Mouse (Mus musculus): ENCODE measurements around the gene Ddn. TPM values are rescaled to one million over a fixed set of nuclear protein-coding genes. Genes with fewer than 3 reads are reported as not detected.

The Ddn gene
- polyA plus RNA-seq, 1 experiment from 2014 or later, result 0.04 TPM

- Histone ChIP-seq H3K27me3 (no peaks in the 10 kb centered on the region), H3K9me3 (no peaks in the 10 kb centered on the region), H3K36me3 (peaks cover 100% of the 10 kb centered on the region), H3K4me2 (no peak overlapping the region), H3K4me3 (no peak overlapping the region), H3K9ac (no peak overlapping the region), H3K4me1 (no peaks in the 10 kb centered on the region), H3K27ac (no peak overlapping the region)
- 92% methylated on average over 30 of the region's 30 CpGs for WGBS
- no peak for ATAC-seq (ENCODE audit: borderline replicate concordance, extremely low read depth, low FRiP score, low TSS enrichment)
Observed at GRCm38 (mm10) chr15:98839671-98840585, 30.6 kb upstream of the Ddn start.

DNA sequence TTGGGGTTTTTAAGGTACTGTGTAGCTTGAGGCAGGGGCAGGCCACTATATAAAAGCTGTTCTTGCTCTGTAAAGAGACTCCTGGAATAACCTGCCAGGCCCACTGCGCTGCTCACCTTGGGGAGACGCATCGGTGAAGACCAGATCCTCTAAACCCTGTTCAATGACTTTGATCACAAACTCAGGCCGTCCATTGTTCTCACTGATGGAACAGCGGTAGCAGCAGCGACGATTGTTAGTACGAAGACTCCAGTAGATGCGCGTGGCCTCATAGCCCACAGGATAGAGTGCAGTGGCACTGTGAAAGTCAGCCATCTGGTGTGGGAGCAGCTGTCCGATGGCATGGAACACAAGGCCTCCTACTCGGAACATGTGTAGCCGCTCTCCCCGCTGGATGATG, 29.9 kb upstream of the Ddn start:
- Histone ChIP-seq H3K36me3 (peaks cover 100% of the 10 kb centered on the region), H3K9ac (no peak overlapping the region), H3K27ac (no peak overlapping the region), H3K27me3 (no peaks in the 10 kb centered on the region), H3K4me2 (no peak overlapping the region), H3K4me1 (no peaks in the 10 kb centered on the region), H3K4me3 (no peak overlapping the region), H3K9me3 (no peaks in the 10 kb centered on the region)
- WGBS, result 94% methylated on average over 14 of the region's 14 CpGs
- no peak for ATAC-seq (ENCODE audit: borderline replicate concordance, extremely low read depth, low FRiP score, low TSS enrichment)

DNA sequence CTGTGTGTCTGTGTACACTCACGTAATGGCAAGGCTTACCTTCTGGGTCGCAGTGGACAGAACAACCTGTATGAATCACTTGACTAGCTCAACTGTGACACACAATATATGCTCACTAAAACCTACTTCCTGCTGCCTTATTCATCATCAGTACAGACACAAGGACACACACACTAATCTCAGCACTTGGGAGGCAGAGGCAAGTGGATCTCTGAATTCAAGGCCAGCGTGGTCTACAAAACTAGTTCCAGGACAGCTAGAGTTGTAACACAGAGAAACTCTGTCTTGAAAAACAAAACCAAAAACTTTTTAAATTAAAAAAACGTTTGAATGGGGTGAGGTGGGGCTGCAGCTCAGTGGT, 28.4 kb upstream of the Ddn start:
- no peaks in the 10 kb centered on the region for H3K9me3 ChIP-seq
- H3K36me3 ChIP-seq, result peaks cover 98% of the 10 kb centered on the region
- H3K4me2 ChIP-seq, result no peak overlapping the region
- H3K27ac ChIP-seq, result no peak overlapping the region
- 73% methylated on average over 4 of the region's 4 CpGs for WGBS
- H3K9ac ChIP-seq, result no peak overlapping the region
- H3K4me3 ChIP-seq, result no peak overlapping the region
- H3K27me3 ChIP-seq, result no peaks in the 10 kb centered on the region
- no peak for ATAC-seq (ENCODE audit: borderline replicate concordance, extremely low read depth, low FRiP score, low TSS enrichment)
- 0 out of 2 replicates have a peak, but pooled peaks cover under 1% of the 10 kb centered on the region for H3K4me1 ChIP-seq

GRCm38 (mm10) chr15:98837006-98837742, 27.9 kb upstream of the Ddn start:
- 91% methylated on average over 21 of the region's 21 CpGs for WGBS
- Histone ChIP-seq H3K27me3 (no peaks in the 10 kb centered on the region), H3K9me3 (no peaks in the 10 kb centered on the region), H3K36me3 (peaks cover 92% of the 10 kb centered on the region), H3K4me2 (no peak overlapping the region), H3K9ac (no peak overlapping the region), H3K4me1 (0 out of 2 replicates have a peak, but pooled peaks cover 4% of the 10 kb centered on the region), H3K4me3 (no peak overlapping the region), H3K27ac (no peak overlapping the region)
- ATAC-seq (ENCODE audit: borderline replicate concordance, extremely low read depth, low FRiP score, low TSS enrichment), result no peak

- no peak overlapping the region for H3K27ac ChIP-seq
- no peak for ATAC-seq (ENCODE audit: borderline replicate concordance, extremely low read depth, low FRiP score, low TSS enrichment)
Observed at GRCm38 (mm10) chr15:98835291-98835690, 26.0 kb upstream of the Ddn start.

GRCm38 (mm10) chr15:98834059-98834458, 24.8 kb upstream of the Ddn start:
- H3K36me3 ChIP-seq, result peaks cover 61% of the 10 kb centered on the region
- H3K27me3 ChIP-seq, result no peaks in the 10 kb centered on the region
- H3K4me2 ChIP-seq, result no peak overlapping the region
- no peaks in the 10 kb centered on the region for H3K9me3 ChIP-seq
- no peak for ATAC-seq (ENCODE audit: borderline replicate concordance, extremely low read depth, low FRiP score, low TSS enrichment)
- WGBS, result 81% methylated on average over 13 of the region's 13 CpGs
- H3K27ac ChIP-seq, result no peak overlapping the region
- H3K9ac ChIP-seq, result no peak overlapping the region
- no peak overlapping the region for H3K4me3 ChIP-seq
- peaks cover 22% of the 10 kb centered on the region for H3K4me1 ChIP-seq

More at GRCm38 (mm10) chr15:98835291-98835690, 26.0 kb upstream of the Ddn start:
- WGBS, result 88% methylated on average over 14 of the region's 14 CpGs
- Histone ChIP-seq H3K4me3 (no peak overlapping the region), H3K9me3 (no peaks in the 10 kb centered on the region), H3K9ac (no peak overlapping the region), H3K4me1 (0 out of 2 replicates have a peak, but pooled peaks cover 11% of the 10 kb centered on the region), H3K27me3 (no peaks in the 10 kb centered on the region), H3K36me3 (peaks cover 74% of the 10 kb centered on the region), H3K4me2 (no peak overlapping the region)

DNA sequence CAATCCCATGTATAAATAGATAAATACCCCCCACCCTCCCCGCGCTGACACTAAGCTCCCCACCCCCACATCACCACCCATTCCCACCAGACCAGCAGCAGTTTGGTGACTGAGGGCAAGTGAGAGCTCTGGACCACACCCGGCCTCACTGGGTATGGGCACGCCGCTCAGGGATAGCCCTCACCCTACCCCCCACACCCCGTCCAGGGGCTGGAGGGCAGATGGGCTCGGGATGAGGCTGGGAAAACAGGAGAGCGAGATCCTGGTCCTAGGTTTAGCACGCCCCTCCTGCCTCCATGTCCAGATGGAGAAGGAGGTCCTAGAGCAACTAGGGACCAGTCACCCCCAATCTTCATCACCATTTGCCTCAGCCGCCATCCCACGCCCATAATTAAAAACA, 24.0 kb upstream of the Ddn start:
- 89% methylated on average over 11 of the region's 11 CpGs for WGBS
- Histone ChIP-seq H3K27ac (no peak overlapping the region), H3K9ac (no peak overlapping the region), H3K27me3 (no peaks in the 10 kb centered on the region), H3K9me3 (no peaks in the 10 kb centered on the region), H3K4me2 (no peak overlapping the region), H3K4me3 (no peak overlapping the region), H3K4me1 (peaks cover 24% of the 10 kb centered on the region), H3K36me3 (peaks cover 53% of the 10 kb centered on the region)
- ATAC-seq (ENCODE audit: borderline replicate concordance, extremely low read depth, low FRiP score, low TSS enrichment), result no peak

GRCm38 (mm10) chr15:98832161-98833058, 23.1 kb upstream of the Ddn start:
- WGBS, result 48% methylated on average over 12 of the region's 12 CpGs
- Histone ChIP-seq H3K36me3 (peaks cover 47% of the 10 kb centered on the region), H3K4me2 (peak overlapping the region; percentile 58), H3K4me3 (peak overlapping the region; percentile 72; the same call in 1 of the 2 replicates), H3K27me3 (no peaks in the 10 kb centered on the region), H3K9ac (no peak overlapping the region), H3K9me3 (no peaks in the 10 kb centered on the region), H3K4me1 (peaks cover 24% of the 10 kb centered on the region), H3K27ac (peak overlapping the region; percentile 95)
- ATAC-seq (ENCODE audit: borderline replicate concordance, extremely low read depth, low FRiP score, low TSS enrichment), result no peak

GRCm38 (mm10) chr15:98831684-98832035, 22.4 kb upstream of the Ddn start:
- H3K9ac ChIP-seq, result peak overlapping the region; percentile 72; the same call in 1 of the 2 replicates
- peak overlapping the region; percentile 58 for H3K4me2 ChIP-seq
- H3K27me3 ChIP-seq, result no peaks in the 10 kb centered on the region
- peak overlapping the region; percentile 72 for H3K4me3 ChIP-seq
- H3K9me3 ChIP-seq, result no peaks in the 10 kb centered on the region
- peak; percentile 43 for ATAC-seq (ENCODE audit: borderline replicate concordance, extremely low read depth, low FRiP score, low TSS enrichment)
- H3K27ac ChIP-seq, result peak overlapping the region; percentile 95
- 12% methylated on average over 9 of the region's 9 CpGs for WGBS
- peaks cover 40% of the 10 kb centered on the region for H3K36me3 ChIP-seq
- peaks cover 24% of the 10 kb centered on the region for H3K4me1 ChIP-seq

DNA sequence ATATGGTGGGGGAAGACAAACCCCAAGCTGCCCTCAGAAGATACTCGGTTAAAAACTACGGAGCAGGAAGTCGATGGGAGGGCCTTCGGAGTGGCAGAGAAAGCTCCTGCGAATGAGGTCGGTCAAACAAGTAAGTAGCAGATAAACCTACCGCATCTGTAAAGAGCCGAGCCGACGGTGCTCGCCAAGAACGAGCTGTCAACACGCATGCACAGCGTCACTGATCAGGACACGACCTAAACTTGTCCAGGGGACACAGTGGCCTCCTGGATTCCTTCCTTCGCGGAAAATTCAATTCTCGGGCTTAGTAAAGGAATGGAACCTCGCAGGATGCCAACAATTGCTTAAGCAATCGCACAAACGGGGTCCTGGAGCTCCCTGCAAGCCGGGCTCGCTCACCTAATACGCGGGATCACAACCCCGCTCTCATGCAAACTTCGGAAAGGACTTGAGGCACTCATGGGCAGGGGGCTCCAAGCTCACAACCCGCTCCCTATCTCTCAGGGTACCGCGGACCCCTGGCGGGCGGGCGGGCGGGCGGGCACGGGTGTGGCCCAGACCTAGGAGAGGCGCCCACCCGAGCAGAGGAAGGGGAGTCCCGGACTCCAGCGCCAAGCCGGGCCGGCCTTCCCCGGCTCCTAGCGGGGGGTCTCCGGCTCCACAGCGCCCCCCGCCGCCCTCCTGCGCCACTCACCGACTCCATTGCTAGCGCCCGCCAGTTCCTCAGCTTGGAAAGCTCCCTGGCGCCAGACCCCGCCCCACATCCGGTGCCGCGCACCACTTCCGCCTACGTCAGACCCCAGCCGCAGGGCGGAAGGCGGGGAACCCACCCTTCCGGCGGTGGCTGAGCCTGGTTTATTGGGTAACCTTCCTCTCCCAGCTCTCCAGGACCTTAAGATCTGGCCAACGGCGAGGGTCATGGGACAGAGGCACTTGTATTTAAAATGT, 21.7 kb upstream of the Ddn start, which contains the start of gene Prkag1:
TSS of gene Prkag1 (minus strand) at position 786 of the 948 bp plus-strand sequence.
- H3K4me3 ChIP-seq, result peak within 1 kb of the TSS; percentile 72
- ATAC-seq (ENCODE audit: borderline replicate concordance, extremely low read depth, low FRiP score, low TSS enrichment), result peak; percentile 95
- H3K4me1 ChIP-seq, result peaks cover 24% of the 10 kb centered on the region
- H3K27ac ChIP-seq, result peak within 1 kb of the TSS; percentile 95
- WGBS, result under 1% methylated on average over 56 of the region's 66 CpGs
- peaks cover 33% of the 10 kb centered on the region for H3K36me3 ChIP-seq
- H3K9me3 ChIP-seq, result no peaks in the 10 kb centered on the region
- H3K4me2 ChIP-seq, result peak within 1 kb of the TSS; percentile 58
- H3K9ac ChIP-seq, result peak within 1 kb of the TSS; percentile 72
- H3K27me3 ChIP-seq, result no peaks in the 10 kb centered on the region

Data from lung, embryonic 15.5 days (tissue).